Mouse (Mus musculus): Measurements from ENCODE around the gene Zfp36l2. TPM values are rescaled to one million over a fixed set of nuclear protein-coding genes. Genes with fewer than 3 reads are reported as not detected.
"Not testable (repeated sequence)": the region's sequence is repeated elsewhere in the genome, so short reads cannot be mapped to it uniquely, and the experiment has no call there.

Zfp36l2 gene
- 20.8 and 21.3 TPM in 2 replicates for polyA plus RNA-seq (2015; fragmentation: Nextera tagmentation; extraction: Ambion mirVana)

- H3K27ac ChIP-seq = peak within 1 kb of the TSS; percentile 99
- under 1% methylated on average over 70 of the region's 76 CpGs for WGBS
- peak; percentile 91 for ATAC-seq (ENCODE audit: insufficient number of reproducible peaks, insufficient read depth, low FRiP score, low TSS enrichment, low read depth)
- no peaks in the 10 kb centered on the region for H3K9me3 ChIP-seq
- peak within 1 kb of the TSS; percentile 99 for H3K9ac ChIP-seq
- peaks cover 26% of the 10 kb centered on the region for H3K36me3 ChIP-seq
- H3K4me2 ChIP-seq = peak within 1 kb of the TSS; percentile 83
- H3K27me3 ChIP-seq = no peaks in the 10 kb centered on the region
- peak within 1 kb of the TSS; percentile 87 for H3K4me3 ChIP-seq
- peaks cover 36% of the 10 kb centered on the region for H3K4me1 ChIP-seq
These were observed at the start of gene Zfp36l2 for GRCm38 (mm10) chr17:84187727-84188373. Gene Zfp36l2 (minus strand): TSS chr17:84187947.

- H3K4me1 ChIP-seq = no peaks in the 10 kb centered on the region
- no peak overlapping the region for H3K9ac ChIP-seq
- no peaks in the 10 kb centered on the region for H3K9me3 ChIP-seq
- H3K36me3 ChIP-seq = peaks cover 11% of the 10 kb centered on the region; the same call in 1 of the 2 replicates
- ATAC-seq (ENCODE audit: insufficient number of reproducible peaks, insufficient read depth, low FRiP score, low TSS enrichment, low read depth) = no peak
- no peak overlapping the region for H3K4me3 ChIP-seq
- no peak overlapping the region for H3K4me2 ChIP-seq
- H3K27me3 ChIP-seq = no peaks in the 10 kb centered on the region
- 92% methylated on average over 7 of the region's 7 CpGs for WGBS
- H3K27ac ChIP-seq = no peak overlapping the region
These were observed 49.2 kb upstream of the Zfp36l2 start for GRCm38 (mm10) chr17:84236781-84237557.

- H3K9me3 ChIP-seq = no peaks in the 10 kb centered on the region
- peaks cover 16% of the 10 kb centered on the region for H3K36me3 ChIP-seq
- no peak for ATAC-seq (ENCODE audit: insufficient number of reproducible peaks, insufficient read depth, low FRiP score, low TSS enrichment, low read depth)
These were observed 47.7 kb upstream of the Zfp36l2 start for GRCm38 (mm10) chr17:84235399-84235928.

GRCm38 (mm10) chr17:84234785-84235184 is 47.0 kb upstream of the Zfp36l2 start:
- H3K4me3 ChIP-seq; ATAC-seq (ENCODE audit: insufficient number of reproducible peaks, insufficient read depth, low FRiP score, low TSS enrichment, low read depth); H3K9ac ChIP-seq; H3K4me1 ChIP-seq; H3K4me2 ChIP-seq; H3K27me3 ChIP-seq; H3K9me3 ChIP-seq; H3K27ac ChIP-seq: not testable (repeated sequence)
- WGBS = 100% methylated on average over 1 of the region's 4 CpGs
- H3K36me3 ChIP-seq = peaks cover 22% of the 10 kb centered on the region

More at GRCm38 (mm10) chr17:84235399-84235928, 47.7 kb upstream of the Zfp36l2 start:
- 79% methylated on average over 4 of the region's 4 CpGs for WGBS
- no peaks in the 10 kb centered on the region for H3K4me1 ChIP-seq
- H3K27ac ChIP-seq = no peak overlapping the region
- H3K4me2 ChIP-seq = no peak overlapping the region
- no peak overlapping the region for H3K4me3 ChIP-seq
- H3K9ac ChIP-seq = no peak overlapping the region
- H3K27me3 ChIP-seq = no peaks in the 10 kb centered on the region

GRCm38 (mm10) chr17:84233758-84234157 is 46.0 kb upstream of the Zfp36l2 start:
- H3K9me3 ChIP-seq = no peaks in the 10 kb centered on the region
- no peak overlapping the region for H3K4me2 ChIP-seq
- H3K4me1 ChIP-seq = no peaks in the 10 kb centered on the region
- WGBS = 91% methylated on average over 2 of the region's 2 CpGs
- no peak overlapping the region for H3K27ac ChIP-seq
- H3K36me3 ChIP-seq = peaks cover 26% of the 10 kb centered on the region
- no peak overlapping the region for H3K4me3 ChIP-seq
- H3K9ac ChIP-seq = no peak overlapping the region
- H3K27me3 ChIP-seq = no peaks in the 10 kb centered on the region
- no peak for ATAC-seq (ENCODE audit: insufficient number of reproducible peaks, insufficient read depth, low FRiP score, low TSS enrichment, low read depth)

GRCm38 (mm10) chr17:84231361-84231760 is 43.6 kb upstream of the Zfp36l2 start:
- Histone ChIP-seq H3K4me2 (no peak overlapping the region), H3K4me3 (no peak overlapping the region), H3K36me3 (peaks cover 38% of the 10 kb centered on the region), H3K27ac (no peak overlapping the region), H3K9ac (no peak overlapping the region), H3K4me1 (no peaks in the 10 kb centered on the region), H3K27me3 (no peaks in the 10 kb centered on the region), H3K9me3 (no peaks in the 10 kb centered on the region)
- ATAC-seq (ENCODE audit: insufficient number of reproducible peaks, insufficient read depth, low FRiP score, low TSS enrichment, low read depth) = no peak
- WGBS = 85% methylated on average over 2 of the region's 2 CpGs

GRCm38 (mm10) chr17:84228223-84228622 is 40.5 kb upstream of the Zfp36l2 start:
- Histone ChIP-seq H3K4me2 (no peak overlapping the region), H3K9ac (no peak overlapping the region), H3K4me1 (no peaks in the 10 kb centered on the region), H3K27me3 (no peaks in the 10 kb centered on the region), H3K9me3 (no peaks in the 10 kb centered on the region), H3K27ac (no peak overlapping the region), H3K4me3 (no peak overlapping the region), H3K36me3 (peaks cover 64% of the 10 kb centered on the region)
- 79% methylated on average over 2 of the region's 2 CpGs for WGBS
- ATAC-seq (ENCODE audit: insufficient number of reproducible peaks, insufficient read depth, low FRiP score, low TSS enrichment, low read depth) = no peak

- no peak for ATAC-seq (ENCODE audit: insufficient number of reproducible peaks, insufficient read depth, low FRiP score, low TSS enrichment, low read depth)
- WGBS = 74% methylated on average over 6 of the region's 6 CpGs
- no peak overlapping the region for H3K4me2 ChIP-seq
- H3K4me3 ChIP-seq = no peak overlapping the region
- no peaks in the 10 kb centered on the region for H3K9me3 ChIP-seq
- H3K27ac ChIP-seq = no peak overlapping the region
- no peaks in the 10 kb centered on the region for H3K4me1 ChIP-seq
- no peak overlapping the region for H3K9ac ChIP-seq
- H3K27me3 ChIP-seq = no peaks in the 10 kb centered on the region
- H3K36me3 ChIP-seq = peaks cover 74% of the 10 kb centered on the region
These were observed 38.9 kb upstream of the Zfp36l2 start for GRCm38 (mm10) chr17:84226681-84227080.

GRCm38 (mm10) chr17:84226231-84226630 is 38.5 kb upstream of the Zfp36l2 start:
- H3K4me2 ChIP-seq = no peak overlapping the region
- no peak overlapping the region for H3K4me3 ChIP-seq
- no peaks in the 10 kb centered on the region for H3K4me1 ChIP-seq
- H3K9me3 ChIP-seq = no peaks in the 10 kb centered on the region
- no peak for ATAC-seq (ENCODE audit: insufficient number of reproducible peaks, insufficient read depth, low FRiP score, low TSS enrichment, low read depth)
- 62% methylated on average over 5 of the region's 5 CpGs for WGBS
- H3K9ac ChIP-seq = no peak overlapping the region
- H3K36me3 ChIP-seq = peaks cover 79% of the 10 kb centered on the region
- H3K27ac ChIP-seq = no peak overlapping the region
- H3K27me3 ChIP-seq = no peaks in the 10 kb centered on the region

- WGBS = 74% methylated on average over 15 of the region's 15 CpGs
- H3K4me3 ChIP-seq = no peak overlapping the region
- no peaks in the 10 kb centered on the region for H3K9me3 ChIP-seq
- H3K27ac ChIP-seq = no peak overlapping the region
- H3K36me3 ChIP-seq = peaks cover 81% of the 10 kb centered on the region
- no peak for ATAC-seq (ENCODE audit: insufficient number of reproducible peaks, insufficient read depth, low FRiP score, low TSS enrichment, low read depth)
- H3K4me1 ChIP-seq = no peaks in the 10 kb centered on the region
- H3K27me3 ChIP-seq = no peaks in the 10 kb centered on the region
- H3K9ac ChIP-seq = no peak overlapping the region
- H3K4me2 ChIP-seq = no peak overlapping the region
These were observed 36.6 kb upstream of the Zfp36l2 start for GRCm38 (mm10) chr17:84224217-84224887.

- H3K9me3 ChIP-seq; H3K4me2 ChIP-seq; H3K4me1 ChIP-seq; H3K4me3 ChIP-seq; ATAC-seq (ENCODE audit: insufficient number of reproducible peaks, insufficient read depth, low FRiP score, low TSS enrichment, low read depth); H3K9ac ChIP-seq; H3K27me3 ChIP-seq; H3K27ac ChIP-seq: not testable (repeated sequence)
- peaks cover 63% of the 10 kb centered on the region for H3K36me3 ChIP-seq
- WGBS = 96% methylated on average over 2 of the region's 2 CpGs
These were observed 31.1 kb upstream of the Zfp36l2 start for GRCm38 (mm10) chr17:84218841-84219240.

Data from embryonic facial prominence, embryonic 13.5 days (tissue).